Mouse (Mus musculus) heart, adult 8-10 months (tissue): Measurements from ENCODE around the gene Relt. TPM values are rescaled to one million over a fixed set of nuclear protein-coding genes. Genes with fewer than 3 reads are reported as not detected.

ENCODE experiments used
- DNase-seq: peaks from one replicate; pipeline ENCODE4 v3.0.0; 2022; ENCODE audit warnings: low spot score
- total RNA-seq, 4 experiments: library from RNA; stranded (reverse); gene quantifications; 2 replicates each; pipeline ENCODE4 v1.2.4; 2022

Gene Relt
- total RNA-seq, 4 experiments from 2014 or later = 3.8 to 4.1 (median 3.9) TPM

GRCm38 (mm10) chr7:100845026-100845400, 18.2 kb downstream of the Relt start:
- no peak for DNase-seq

DNA sequence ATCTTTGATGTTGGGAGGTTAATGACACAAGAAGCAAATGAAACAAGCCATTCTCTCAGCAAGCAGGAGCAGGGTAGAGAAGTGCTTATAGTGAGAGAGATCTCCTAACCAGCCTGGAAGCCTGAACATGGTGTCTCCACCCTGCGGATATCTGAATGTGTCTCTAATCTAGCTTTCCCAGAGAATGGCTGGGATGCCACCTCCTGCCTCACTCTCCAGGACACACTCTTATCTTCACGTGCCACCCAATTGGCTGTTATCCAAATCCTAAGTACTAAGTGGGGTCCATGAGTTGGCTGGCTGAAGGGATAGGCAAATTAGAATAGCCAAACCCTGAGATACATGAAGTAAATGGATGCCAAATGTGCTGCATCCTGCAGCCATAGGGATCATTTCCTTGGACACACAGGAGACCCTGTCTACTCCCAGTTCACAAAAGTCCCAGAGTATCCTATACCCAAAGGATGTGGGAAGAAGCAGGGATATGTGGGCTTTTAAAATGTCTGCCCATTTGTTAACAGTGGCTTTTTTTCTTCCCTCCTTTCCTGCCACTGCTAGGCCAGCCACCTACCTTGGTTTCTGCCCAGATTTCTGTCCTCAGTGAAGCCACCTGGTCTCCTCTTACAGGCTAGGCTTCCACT, 18.7 kb downstream of the Relt start:
- no peak for DNase-seq

- no peak for DNase-seq
Measured at GRCm38 (mm10) chr7:100843866-100844265, 19.4 kb downstream of the Relt start.

DNA sequence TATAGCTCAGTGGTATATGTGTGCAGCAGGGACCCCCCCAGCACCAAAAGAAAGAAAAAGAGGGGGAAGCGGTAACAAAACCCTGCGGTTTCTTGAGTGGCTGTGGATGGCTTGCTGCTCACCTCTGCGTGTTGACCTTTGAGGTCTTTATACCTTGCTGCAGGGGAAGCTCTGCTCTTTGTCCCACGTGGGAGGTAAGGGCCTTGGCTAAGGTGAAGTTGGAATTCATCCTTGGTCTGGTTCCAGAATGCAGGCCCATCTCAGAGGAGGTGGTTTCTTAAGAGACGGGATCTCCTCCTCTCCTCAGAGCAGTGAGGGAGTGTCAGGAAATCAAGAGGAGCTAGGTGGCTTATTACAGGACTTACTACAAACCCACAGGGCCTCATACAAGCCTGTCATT, 21.1 kb downstream of the Relt start:
- no peak for DNase-seq

GRCm38 (mm10) chr7:100841608-100842007, 21.6 kb downstream of the Relt start:
- DNase-seq = no peak

- no peak for DNase-seq
Measured at GRCm38 (mm10) chr7:100840906-100841305, 22.3 kb downstream of the Relt start.

DNA sequence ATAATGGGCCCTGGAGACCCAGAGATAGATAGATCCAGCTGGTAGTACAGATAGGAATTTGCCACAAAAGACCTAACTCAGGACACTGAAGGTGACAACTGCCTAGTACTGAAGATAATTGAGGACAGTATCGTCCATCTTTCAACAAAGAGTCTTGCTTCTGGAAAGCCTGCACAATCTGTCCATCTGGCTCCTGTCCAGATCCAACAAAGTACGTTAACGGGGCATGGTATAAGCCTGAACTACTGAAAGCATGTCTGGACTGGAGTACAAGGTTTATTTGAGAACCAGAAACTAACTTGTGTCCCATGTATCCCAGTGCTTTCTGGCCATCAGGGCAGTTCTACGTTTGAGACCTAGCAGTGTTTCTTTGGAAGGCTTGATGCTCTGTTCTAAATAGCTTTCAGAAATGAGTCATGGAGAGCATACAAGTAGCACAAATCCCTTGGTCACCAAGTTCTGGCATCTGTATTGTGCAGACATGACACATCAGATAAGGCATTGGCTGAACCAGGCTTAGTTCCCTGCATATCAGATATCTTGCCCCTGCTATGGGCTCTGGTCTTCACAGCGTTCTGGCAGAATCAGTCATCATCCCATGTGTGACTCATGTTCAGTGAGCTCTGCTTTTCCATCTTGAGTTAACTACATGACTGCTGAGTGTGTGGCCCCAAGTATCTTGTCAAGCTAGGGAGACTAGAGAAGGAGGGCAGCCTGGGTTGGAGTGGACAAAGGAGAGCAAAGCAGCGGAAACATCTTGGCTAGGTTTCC, 23.4 kb downstream of the Relt start:
- no peak for DNase-seq

DNA sequence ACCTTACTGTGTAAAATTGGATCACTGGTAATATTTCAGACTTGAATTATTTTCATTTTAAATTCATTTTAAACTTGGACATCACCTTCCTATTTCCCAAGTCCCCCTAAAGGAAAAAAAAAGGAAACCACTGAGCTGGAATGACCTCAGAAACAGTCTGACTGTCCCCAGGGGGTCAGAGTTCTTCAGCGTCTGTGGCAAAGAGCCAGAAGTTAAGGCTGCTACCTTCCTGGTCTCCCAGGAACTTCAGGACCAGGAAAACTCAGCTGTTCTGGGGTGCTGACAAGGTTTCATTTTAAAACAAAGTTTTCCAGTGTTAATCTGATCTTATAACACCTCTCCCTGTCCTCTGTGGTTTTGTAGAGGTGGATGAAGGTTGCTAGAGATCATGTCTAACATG, 25.5 kb downstream of the Relt start:
- DNase-seq = no peak

DNA sequence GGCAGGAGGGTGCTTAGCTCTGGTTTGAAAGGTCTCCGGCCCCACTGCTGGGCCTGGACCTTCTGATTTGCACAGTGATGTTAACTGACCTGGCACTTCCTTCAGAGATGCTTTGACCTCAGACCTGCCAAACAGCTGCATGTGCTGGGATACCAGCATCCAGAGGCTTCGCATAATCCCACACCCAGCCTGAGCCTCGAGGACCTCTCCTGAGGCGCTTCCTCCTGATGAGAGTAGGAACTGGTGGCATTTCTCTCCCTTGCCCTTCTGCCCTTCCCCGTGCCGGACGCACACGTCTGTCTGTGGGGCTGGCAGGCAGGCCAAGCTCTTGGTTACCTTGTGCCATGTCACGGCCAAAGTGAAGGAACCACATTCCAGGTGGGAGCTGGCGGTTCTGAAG, 26.6 kb downstream of the Relt start:
- no peak for DNase-seq

DNA sequence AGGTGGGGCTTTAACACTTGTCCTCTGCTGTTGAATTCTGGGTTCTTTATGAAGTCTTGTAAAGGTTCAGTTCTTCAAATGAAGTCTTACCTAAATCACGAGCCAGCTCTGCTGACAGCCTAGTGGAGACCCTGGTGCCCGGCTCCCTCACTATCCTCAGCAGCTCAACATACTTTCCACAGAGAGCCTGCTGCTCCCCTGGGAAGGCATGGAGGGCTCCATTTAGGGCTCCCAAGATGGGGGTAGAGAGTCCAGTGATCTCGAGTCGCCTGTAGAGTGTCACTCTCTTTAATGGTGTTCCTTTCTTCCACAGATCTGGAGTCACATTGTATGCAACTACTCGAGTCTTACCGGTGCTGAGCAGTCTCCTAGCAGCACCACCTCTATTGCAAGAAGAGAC, 27.5 kb downstream of the Relt start:
- DNase-seq = no peak

DNA sequence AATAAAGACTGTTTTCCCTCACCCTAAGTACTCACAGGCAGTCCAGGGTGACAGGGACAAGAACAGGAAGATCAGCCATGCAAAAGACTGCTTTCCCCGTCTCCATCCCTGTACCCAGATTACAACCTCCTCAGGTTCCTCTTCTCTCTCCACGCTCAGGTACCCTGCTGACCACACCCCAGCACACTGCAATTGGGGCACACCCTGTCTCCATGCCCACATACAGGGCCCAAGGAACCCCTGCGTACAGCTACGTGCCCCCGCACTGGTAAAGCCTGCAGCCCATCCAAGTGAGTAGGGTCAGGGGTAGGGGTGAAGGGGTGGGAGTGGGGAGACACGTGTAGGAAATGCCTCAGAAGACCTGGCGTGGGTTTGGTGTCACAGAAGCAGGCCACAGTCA, 28.1 kb downstream of the Relt start:
- no peak for DNase-seq

DNA sequence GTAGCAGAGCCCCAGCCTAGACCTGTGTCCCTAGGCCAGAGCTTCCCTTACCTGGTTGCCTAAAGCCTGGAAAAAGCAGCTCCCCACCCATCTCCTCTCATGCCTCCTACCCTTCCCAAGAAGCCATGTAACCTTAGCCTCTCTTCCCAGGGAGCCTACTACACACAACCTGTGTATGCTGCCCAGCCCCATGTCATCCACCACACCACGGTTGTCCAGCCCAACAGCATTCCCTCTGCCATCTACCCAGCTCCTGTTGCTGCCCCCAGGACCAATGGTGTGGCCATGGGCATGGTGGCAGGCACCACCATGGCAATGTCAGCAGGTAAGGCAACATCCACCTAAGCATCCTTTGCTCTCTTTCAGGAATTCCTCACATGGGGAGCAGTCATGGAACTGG, 29.4 kb downstream of the Relt start:
- no peak for DNase-seq

DNA sequence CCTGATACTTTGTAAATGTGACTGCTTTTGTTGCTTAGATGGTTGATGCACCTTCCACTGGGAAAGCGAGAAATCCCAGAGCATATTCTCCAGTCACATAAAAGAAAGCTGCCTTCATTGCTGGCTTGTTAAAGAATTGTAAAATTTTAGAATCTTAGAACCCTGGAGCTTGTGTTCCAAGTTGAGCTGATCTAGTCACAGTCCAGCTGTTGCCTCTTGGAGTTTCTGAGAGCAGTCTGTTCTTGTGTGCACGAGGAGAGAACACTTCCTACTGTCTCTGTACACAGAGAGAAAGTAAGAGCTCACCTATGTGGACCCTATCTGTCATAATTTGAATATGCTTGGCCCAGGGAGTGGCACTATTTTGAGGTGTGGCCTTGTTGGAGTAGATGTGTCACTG, 34.7 kb downstream of the Relt start:
- DNase-seq = no peak

- no peak for DNase-seq
Measured at GRCm38 (mm10) chr7:100824661-100825060, 38.6 kb downstream of the Relt start.

DNA sequence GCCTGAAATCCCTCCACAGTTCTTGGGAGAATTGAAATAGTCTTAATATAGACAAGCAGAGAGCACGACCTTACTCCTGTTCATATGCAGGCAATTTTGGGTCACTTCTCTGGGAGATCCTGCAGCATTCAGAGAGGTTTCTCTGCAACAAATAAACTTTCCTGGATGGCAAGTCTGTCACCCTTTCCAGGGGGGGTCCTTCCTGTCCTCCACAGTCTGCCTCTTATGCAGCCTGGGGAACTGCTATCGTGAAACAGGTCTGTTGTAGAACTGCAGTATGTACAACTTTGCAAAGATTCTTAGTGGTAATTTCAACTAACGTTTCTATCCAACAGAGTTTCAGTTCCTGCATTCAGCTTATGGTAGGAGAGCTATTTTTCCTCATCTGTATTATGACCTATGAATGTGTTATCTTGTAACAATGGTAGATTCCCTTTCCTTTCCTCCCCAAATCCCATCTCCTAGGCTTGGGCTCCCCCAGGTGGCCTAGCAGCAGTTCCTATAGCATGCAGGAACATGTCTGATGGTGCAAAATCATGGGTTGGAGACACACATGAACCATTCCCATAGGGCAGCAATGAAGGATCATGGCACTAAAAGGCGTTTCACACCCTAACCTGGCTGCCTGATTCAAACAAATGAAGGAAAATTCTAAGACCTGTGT, 44.7 kb downstream of the Relt start:
- DNase-seq = no peak

DNA sequence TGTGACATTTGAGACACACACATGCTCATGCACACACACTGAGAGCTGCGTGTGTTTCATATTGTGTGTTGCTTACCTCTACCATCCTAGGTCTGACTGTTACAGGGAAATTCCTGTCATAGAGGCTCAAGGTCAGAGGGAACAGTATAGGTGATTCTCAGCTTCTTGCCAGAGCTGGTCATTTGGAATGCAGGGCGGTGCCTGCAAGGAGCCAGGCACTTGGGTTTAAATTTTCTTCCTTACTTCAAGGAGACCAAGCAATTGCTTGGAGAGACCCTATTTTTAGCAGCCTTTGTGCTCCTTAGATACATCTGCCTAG, 45.8 kb downstream of the Relt start:
- DNase-seq = no peak

GRCm38 (mm10) chr7:100816759-100817441, 46.3 kb downstream of the Relt start:
- DNase-seq = no peak

DNA sequence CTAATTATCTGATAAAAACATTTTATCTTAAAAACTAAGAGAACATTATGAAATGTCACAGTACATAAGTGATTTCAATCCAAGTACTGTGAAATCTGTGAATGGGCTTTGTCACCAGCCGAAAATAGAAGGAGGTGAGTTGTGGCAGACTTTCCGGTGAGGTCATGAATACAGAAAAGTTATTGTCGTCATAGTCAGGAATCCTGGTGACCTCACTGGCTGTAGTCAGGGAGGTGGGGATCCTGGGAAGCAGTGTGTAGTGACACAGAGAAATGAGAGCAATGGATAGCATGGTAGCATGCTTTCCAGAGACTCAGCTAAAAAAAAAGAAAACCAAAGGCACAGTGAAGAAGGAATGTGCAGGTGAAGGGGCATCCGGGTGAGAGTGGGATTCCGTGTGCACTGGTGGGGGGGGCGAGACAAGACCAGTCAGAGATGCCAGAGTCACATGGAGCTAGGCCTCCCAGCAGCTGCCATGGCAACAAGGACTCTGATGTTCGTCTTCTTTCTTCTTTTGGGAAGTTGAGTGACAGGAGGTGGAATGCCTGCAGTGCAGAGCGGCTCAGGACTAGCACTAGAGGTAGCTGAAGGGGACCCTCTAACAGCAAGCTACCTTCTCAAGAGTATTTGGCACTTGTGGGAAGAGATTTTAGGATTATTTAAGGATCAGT, 47.2 kb downstream of the Relt start:
- peak; percentile 34 for DNase-seq

DNA sequence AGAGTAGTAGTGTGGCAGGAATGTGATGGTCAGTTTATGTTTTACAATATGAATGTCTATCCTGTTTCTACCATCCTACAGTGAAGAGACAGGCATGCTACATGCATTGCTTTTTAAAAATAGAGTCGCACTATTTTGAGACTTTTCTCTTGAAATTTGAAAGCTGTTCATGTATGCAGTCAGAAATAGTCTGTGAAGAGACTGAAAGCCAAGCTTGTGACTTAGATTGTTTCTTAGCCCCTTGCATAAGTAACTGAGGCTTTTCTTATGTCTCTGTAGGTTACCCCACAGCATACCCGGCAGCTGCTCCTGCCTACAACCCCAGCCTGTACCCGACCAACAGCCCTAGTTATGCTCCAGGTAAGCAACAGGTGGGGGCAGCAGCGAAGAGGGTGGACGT, 50.6 kb downstream of the Relt start:
- DNase-seq = no peak

- DNase-seq = no peak
Measured at GRCm38 (mm10) chr7:100811912-100812311, 51.3 kb downstream of the Relt start.

DNA sequence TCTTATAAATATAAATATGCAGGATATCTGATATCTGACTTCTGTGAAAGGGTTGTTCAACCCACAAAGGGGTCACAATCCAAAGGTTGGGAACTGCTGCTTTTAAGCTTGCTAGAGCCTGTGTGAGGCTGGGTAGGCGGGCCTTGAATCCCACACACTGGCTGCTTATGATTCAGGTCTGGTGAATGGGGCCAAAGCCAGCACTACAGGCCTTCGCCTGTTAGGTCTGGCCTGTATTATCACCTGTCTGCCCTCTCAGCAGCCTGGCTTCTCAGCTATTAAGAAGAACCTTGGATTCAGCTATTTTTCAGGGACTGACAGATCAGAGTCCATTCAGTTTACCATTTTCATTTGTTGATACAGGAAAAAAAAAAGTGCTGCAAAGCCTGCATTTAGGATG, 57.9 kb downstream of the Relt start:
- DNase-seq = no peak

- DNase-seq = peak; percentile 42
Measured at GRCm38 (mm10) chr7:100798810-100799209, 64.4 kb downstream of the Relt start.
